ENCODE assay signal across 27 mouse cellular contexts in the genomic region with DNA sequence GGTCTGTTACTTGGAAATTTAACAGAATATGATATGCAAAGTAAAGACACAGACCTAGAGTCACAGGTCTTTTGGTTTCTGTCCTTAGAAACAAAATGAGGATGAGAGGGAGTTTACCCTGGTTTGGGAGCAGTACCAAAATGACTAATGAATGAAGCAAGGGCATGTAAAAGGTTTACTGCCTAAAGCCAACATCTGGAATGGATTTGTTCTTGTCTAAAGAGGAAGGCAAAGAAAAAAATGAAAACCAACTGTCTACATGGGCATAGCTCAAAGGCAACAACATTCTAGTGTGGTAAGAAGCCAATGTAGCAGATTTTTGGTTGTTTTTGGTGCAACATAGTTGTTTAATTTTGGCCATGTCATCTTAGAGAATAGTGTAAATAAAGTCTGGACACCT.
"Had no signal": no experiment of that assay in that cellular context is flagged by ENCODE, and none has a peak within 500 bp of the region (broad histone marks: within the 10 kb centered on the region; RNA-seq: fewer than 3 reads in every experiment).

No protein-coding gene starts in this region.

- H3K4me3 ChIP-seq: gastrocnemius, adult 2 months; heart, embryonic 10.5 days; heart, embryonic 12.5 days; hindbrain, embryonic 10.5 days; hindbrain, embryonic 12.5 days; intestine, embryonic 15.5 days; left cerebral cortex, adult 2 months; limb, embryonic 13.5 days; limb, embryonic 15.5 days; liver, embryonic 13.5 days; liver, embryonic 15.5 days had no signal

- H3K36me3 ChIP-seq: heart, embryonic 10.5 days; heart, embryonic 12.5 days; hindbrain, embryonic 10.5 days; hindbrain, embryonic 12.5 days; intestine, embryonic 15.5 days; limb, embryonic 13.5 days; limb, embryonic 15.5 days; liver, embryonic 13.5 days; liver, embryonic 15.5 days had no signal

- H3K4me1 ChIP-seq: heart, embryonic 10.5 days; heart, embryonic 12.5 days; hindbrain, embryonic 10.5 days; hindbrain, embryonic 12.5 days; intestine, embryonic 15.5 days; limb, embryonic 13.5 days; limb, embryonic 15.5 days; liver, embryonic 13.5 days; liver, embryonic 15.5 days had no signal

- H3K4me2 ChIP-seq: heart, embryonic 12.5 days; hindbrain, embryonic 12.5 days; hindbrain, embryonic 14.5 days; intestine, embryonic 15.5 days; limb, embryonic 13.5 days; limb, embryonic 15.5 days; liver, embryonic 13.5 days; liver, embryonic 15.5 days had no signal

- ATAC-seq: hindbrain, embryonic 16.5 days; inflammation-experienced regulatory T-cells, adult 6 months; intestine, embryonic 15.5 days; intestine, postnatal 0 days; liver, postnatal 0 days had no signal

- H3K27ac ChIP-seq: gastrocnemius, adult 2 months; heart, embryonic 10.5 days; hindbrain, embryonic 10.5 days; hindbrain, embryonic 12.5 days; hindbrain, embryonic 14.5 days; intestine, embryonic 15.5 days; kidney, postnatal 0 days; left cerebral cortex, adult 2 months; limb, embryonic 13.5 days; limb, embryonic 15.5 days; liver, embryonic 13.5 days; liver, embryonic 15.5 days had no signal

- H3K27me3 ChIP-seq: heart, embryonic 12.5 days; hindbrain, embryonic 12.5 days; intestine, embryonic 15.5 days; limb, embryonic 13.5 days; limb, embryonic 15.5 days; liver, embryonic 13.5 days; liver, embryonic 15.5 days had no signal

- H3K9ac ChIP-seq: heart, embryonic 12.5 days; hindbrain, embryonic 12.5 days; hindbrain, embryonic 14.5 days; intestine, embryonic 15.5 days; limb, embryonic 13.5 days; limb, embryonic 15.5 days; liver, embryonic 13.5 days; liver, embryonic 15.5 days; liver, postnatal 0 days had no signal

- DNase-seq: gastrocnemius, adult 2 months; gastrocnemius, postnatal 10 days; gastrocnemius, postnatal 25 days; heart, adult 18-20 months; heart, postnatal 10 days; heart, postnatal 4 days; kidney, adult 18-20 months; kidney, adult 8-10 months; kidney, postnatal 14 days; kidney, postnatal 36 days; left cerebral cortex, postnatal 4 days; liver, embryonic 13.5 days; liver, postnatal 0 days had no signal

- H3K9me3 ChIP-seq: heart, embryonic 10.5 days; heart, embryonic 12.5 days; hindbrain, embryonic 10.5 days; hindbrain, embryonic 12.5 days; intestine, embryonic 15.5 days; limb, embryonic 13.5 days; limb, embryonic 15.5 days; liver, embryonic 13.5 days; liver, embryonic 15.5 days had no signal
